Comparison of ENCODE assay signal across 8 mouse cellular contexts in the genomic region with DNA sequence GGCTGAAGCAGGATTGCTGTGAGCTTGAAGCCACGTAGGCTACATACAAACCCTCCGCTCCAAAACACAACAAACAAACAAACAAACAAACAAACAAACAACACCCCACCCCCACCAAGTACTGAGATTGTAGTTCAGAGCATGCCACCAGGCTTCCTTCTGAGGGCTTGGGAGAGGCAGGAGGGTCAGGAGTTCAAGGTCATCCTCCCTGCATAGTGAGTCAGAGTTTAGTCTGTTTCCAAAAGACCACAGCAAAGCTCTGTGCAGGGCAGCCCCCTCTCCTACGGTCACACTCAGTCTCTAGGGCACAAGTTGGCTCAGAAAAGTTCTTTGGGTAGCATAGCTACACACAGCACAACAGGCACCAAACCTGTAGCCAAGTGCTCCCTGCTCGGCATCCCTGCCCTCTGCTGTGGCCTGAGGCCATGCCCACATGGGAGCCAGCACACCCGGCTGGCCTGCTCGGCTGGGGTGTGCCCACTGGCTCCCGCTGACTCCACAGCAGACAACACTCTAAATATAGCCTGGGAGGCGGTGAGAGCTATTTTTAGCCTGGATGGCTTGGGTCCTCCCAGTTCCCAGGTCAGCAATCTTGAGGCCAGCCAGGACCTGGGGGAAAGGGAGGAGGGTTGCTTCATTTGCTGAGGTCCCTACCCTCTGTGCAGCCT. TPM values are rescaled to one million over a fixed set of nuclear protein-coding genes. Genes with fewer than 3 reads are reported as not detected.
DNase-seq lines count a peak whose midpoint lies in the region; ATAC-seq and TF ChIP-seq lines count a peak whose summit lies in the region.

No protein-coding gene starts in this region.

- TF ChIP-seq EP300 in liver, postnatal 0 days (IDR thresholded peaks at IDR 0.05; ENCODE audit: low read depth), result no peak

- no peaks in the 10 kb centered on the region for H3K9me3 ChIP-seq in E14TG2a.4 (ENCODE audit: low read length)
- H3K9me3 ChIP-seq in liver, postnatal 0 days (ENCODE audit: low read length), result no peaks in the 10 kb centered on the region

- TF ChIP-seq CTCF in E14TG2a.4 (conservative IDR thresholded peaks at IDR 0.05; ENCODE audit: low read length), result no peak
- TF ChIP-seq CTCF in liver, postnatal 0 days (IDR thresholded peaks at IDR 0.05; ENCODE audit: low read depth), result no peak

- peaks cover 22% of the 10 kb centered on the region for H3K27me3 ChIP-seq in E14TG2a.4 (ENCODE audit: insufficient read depth, low read length)
- peaks cover 8% of the 10 kb centered on the region; the same call in 1 of the 2 replicates for H3K27me3 ChIP-seq in liver, postnatal 0 days (ENCODE audit: insufficient read depth, low read length)

- 0 out of 2 replicates have a peak overlapping the region, but pooled peaks have one; percentile 41 for H3K9ac ChIP-seq in liver, postnatal 0 days (replicated peaks)

- DNase-seq in adrenal gland, postnatal 10 days, result peak; percentile 81
- DNase-seq in gastrocnemius, postnatal 14 days, result peak; percentile 85
- DNase-seq in induced T-regulatory cell, adult 2 months (ENCODE audit: low read depth), result peak; percentile 46
- DNase-seq in liver, postnatal 0 days, result peak; percentile 40
- DNase-seq in skeletal muscle tissue, adult 2 months (ENCODE audit: low read depth, low spot score), result peak; percentile 95
- no peak for DNase-seq in layer of hippocampus, adult 9-10 months (ENCODE audit: low spot score)
- DNase-seq in frontal cortex, postnatal 10 days (ENCODE audit: low spot score in 2 of 2), result no peak

- peaks cover 94% of the 10 kb centered on the region for H3K4me1 ChIP-seq in E14TG2a.4 (replicated peaks; ENCODE audit: low read depth, low read length)
- H3K4me1 ChIP-seq in liver, postnatal 0 days (ENCODE audit: insufficient read depth), result peaks cover 51% of the 10 kb centered on the region

- peak overlapping the region; percentile 70 for H3K4me3 ChIP-seq in E14TG2a.4 (replicated peaks; ENCODE audit: low read length)
- no peak overlapping the region for H3K4me3 ChIP-seq in liver, postnatal 0 days (ENCODE audit: low read depth, low read length)

- 23% methylated on average over 8 of the region's 8 CpGs for WGBS in liver, postnatal 0 days (ENCODE audit: insufficient replicate concordance)

- peak overlapping the region; percentile 87 for H3K4me2 ChIP-seq in liver, postnatal 0 days (ENCODE audit: low read depth, low read length)

- H3K36me3 ChIP-seq in E14TG2a.4 (ENCODE audit: insufficient read depth, low read length), result no peaks in the 10 kb centered on the region
- H3K36me3 ChIP-seq in liver, postnatal 0 days (replicated peaks; ENCODE audit: insufficient read depth, low read length), result no peaks in the 10 kb centered on the region

- peak; percentile 46 for ATAC-seq in liver, postnatal 0 days

- 0 out of 2 replicates have a peak overlapping the region, but pooled peaks have one; percentile 34 for H3K27ac ChIP-seq in liver, postnatal 0 days (ENCODE audit: low read depth)

- intact Hi-C loops in gastrocnemius, postnatal 14 days (cut with DNase I; ENCODE audit: low total_unique reads), result no loop called here

RNA-seq across cellular contexts. Expression of a gene that starts 10.6 kb away (rescaled TPM):
- 10 to 100 TPM; 11.7 to 44.5 TPM for total RNA-seq in adrenal gland, postnatal 10 days (2021)
- total RNA-seq in gastrocnemius, postnatal 14 days (2021), result 10 to 100 TPM; 21.5 to 28.7 TPM
- 17.3 and 18.7 TPM in 2 replicates for polyA plus RNA-seq in liver, postnatal 0 days (2015; fragmentation: Nextera tagmentation; extraction: Ambion mirVana)

RNA-seq across cellular contexts. Expression of a gene that starts 22.4 kb away (rescaled TPM):
- 10 to 100 TPM; 14.5 to 16.5 TPM for total RNA-seq in adrenal gland, postnatal 10 days (2021)
- total RNA-seq in gastrocnemius, postnatal 14 days (2021), result 10 to 100 TPM in 1 of 2 experiments, 1 to 10 TPM in 1; 9.4 to 14.3 TPM
- polyA plus RNA-seq in liver, postnatal 0 days (2015; fragmentation: Nextera tagmentation; extraction: Ambion mirVana), result 5.4 and 6.5 TPM in 2 replicates

RNA-seq across cellular contexts. Expression of a gene that starts 39.7 kb away (rescaled TPM):
- 100 to 1,000 TPM; 271 to 285 TPM for total RNA-seq in adrenal gland, postnatal 10 days (2021)
- total RNA-seq in gastrocnemius, postnatal 14 days (2021), result 100 to 1,000 TPM; 114 to 125 TPM
- 242 and 244 TPM in 2 replicates for polyA plus RNA-seq in liver, postnatal 0 days (2015; fragmentation: Nextera tagmentation; extraction: Ambion mirVana)

Comparison
In these comparisons a context has a peak if more than half of its experiments do, and no peak if none do; other contexts are left out.
1. DNase-seq: peak in adrenal gland, postnatal 10 days (single experiment), gastrocnemius, postnatal 14 days (single experiment), induced T-regulatory cell, adult 2 months (single experiment), liver, postnatal 0 days (single experiment) and skeletal muscle tissue, adult 2 months (single experiment); none in layer of hippocampus, adult 9-10 months (single experiment) and frontal cortex, postnatal 10 days (0 of 2).